Mouse (Mus musculus) naive thymus-derived CD4-positive, alpha-beta T cell, adult 2 months (primary cell): ENCODE measurements around the gene 1300017J02Rik.

Source experiments
- DNase-seq: peaks from one replicate; pipeline ENCODE4 v3.0.0-alpha.2; 2011; ENCODE audit warnings: low read depth

Gene 1300017J02Rik

DNA sequence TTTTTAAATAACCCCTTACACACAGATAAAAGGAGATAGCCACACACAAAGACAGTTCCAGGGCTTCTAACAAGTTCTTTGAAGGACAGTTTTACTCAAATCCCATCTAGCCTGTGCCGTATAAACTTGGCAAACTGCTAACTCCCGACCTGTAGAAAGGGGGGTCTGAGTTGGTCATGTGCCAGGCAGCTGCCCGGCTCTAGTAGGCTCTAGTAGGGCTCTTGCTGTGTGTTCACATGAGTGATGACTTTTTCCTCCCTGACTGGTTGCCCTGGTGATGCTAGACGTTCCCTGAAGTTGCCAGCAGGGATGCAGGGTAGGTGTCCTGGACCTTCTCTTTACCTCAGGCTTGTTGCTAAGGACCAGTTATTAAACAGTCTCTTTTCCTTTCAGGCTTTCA is 33.8 kb downstream of the 1300017J02Rik start:
- no peak for DNase-seq

DNA sequence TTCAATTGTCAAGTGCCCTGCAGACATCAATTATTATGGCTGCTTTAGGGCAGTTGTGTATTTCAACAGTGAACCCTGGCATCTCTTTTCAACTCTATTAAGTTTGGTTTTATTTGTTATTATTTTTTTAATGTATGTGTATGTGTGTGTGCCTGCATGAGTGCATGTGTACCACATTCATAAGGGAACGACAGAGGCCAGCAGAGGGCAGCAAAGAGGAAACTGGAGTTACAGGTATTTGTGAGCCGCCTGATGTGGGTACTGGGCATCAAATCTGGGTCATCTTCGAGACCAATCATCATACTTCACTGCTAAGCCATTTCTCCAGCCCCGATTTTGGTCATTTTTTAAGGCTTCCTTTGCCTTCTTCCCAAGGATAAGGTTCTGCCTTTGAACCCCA is 39.1 kb downstream of the 1300017J02Rik start:
- no peak for DNase-seq

DNA sequence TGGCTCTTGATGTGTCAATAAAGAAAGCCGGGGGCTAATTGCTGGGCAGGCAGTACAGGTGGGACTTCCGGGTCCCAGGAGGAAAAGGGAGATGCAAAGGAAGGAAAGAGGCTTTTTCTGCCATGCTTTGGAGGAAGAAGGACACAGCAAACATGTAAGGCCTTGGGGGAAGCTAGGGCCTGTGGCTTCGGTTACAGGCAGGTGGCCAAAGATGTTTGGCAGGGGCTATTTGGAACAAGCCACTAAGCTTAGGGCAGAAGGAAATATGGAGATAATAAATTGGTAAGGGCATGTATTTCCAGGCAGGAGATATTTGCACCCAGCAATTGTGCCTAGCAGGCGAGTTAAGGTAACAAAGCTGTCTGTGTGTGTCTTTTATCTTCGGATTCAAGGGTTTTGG is 52.0 kb downstream of the 1300017J02Rik start:
- DNase-seq: no peak

DNA sequence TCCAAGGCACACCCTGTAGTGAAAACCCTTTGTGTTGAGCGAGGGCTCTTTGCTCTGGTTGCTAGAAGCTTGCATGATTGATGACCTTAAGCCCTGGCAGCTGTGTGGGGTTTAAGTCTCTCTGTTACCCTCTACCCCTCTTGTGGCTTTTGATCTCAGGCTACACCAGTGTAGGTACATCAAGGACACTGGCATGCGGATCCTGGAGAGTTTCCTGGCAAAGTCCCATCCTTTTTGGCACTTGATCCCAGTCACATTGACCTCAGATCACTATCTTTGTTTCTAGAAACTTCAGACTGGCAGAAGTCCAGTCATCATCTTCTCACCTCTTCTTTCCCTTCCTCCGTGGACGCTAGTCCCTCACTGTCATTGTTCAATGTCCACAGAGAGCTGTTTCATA is 56.3 kb downstream of the 1300017J02Rik start:
- no peak for DNase-seq

DNA sequence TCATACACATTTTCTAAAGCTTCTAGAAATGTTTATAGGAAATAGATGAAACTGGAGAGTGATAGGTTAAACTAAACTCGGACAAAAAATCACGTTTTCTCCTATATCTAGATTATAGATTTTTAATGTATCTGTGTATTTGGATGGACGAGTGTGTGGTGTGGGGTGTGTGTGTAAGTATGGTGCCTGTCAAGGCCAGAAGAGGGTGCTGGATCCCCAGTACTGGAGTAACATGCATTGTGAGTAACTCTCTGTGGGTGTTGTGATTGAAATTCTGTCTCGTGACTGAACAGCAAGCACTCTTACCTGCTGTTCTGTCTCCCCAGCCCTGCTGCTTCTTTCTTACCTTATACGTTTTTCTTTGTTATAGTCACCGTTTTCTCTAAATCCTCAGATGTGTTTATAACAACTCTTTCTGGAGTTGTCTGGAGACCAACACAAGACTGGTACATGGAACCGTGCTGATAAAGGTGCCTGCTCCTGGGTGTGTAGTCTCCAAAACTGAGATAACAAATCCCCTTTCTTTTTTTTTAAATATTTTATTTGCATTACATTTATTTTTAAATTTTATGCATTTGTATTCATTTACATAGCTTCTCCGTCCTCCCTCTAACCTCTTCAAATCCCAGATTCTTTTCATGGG is 58.2 kb downstream of the 1300017J02Rik start:
- DNase-seq: no peak

DNA sequence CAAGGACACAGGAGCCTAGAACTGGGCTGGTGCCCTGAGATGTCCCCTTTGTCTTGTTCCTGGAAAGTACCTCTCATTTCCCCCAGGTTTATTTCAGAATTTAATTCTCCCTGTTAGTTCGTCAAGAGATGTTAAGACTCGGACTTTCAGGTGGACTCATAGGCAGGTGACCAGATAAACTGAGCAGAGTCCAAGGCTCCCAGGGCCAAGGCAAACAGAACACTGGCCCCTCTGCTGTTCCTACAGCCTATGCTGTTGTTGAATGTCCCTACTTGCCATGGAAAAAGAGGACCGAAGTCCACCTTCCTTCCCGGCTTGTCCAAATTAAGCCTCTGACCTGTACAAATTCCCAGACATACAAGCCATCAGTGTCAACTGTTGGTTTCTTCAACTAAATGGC is 61.2 kb downstream of the 1300017J02Rik start:
- DNase-seq: no peak

DNA sequence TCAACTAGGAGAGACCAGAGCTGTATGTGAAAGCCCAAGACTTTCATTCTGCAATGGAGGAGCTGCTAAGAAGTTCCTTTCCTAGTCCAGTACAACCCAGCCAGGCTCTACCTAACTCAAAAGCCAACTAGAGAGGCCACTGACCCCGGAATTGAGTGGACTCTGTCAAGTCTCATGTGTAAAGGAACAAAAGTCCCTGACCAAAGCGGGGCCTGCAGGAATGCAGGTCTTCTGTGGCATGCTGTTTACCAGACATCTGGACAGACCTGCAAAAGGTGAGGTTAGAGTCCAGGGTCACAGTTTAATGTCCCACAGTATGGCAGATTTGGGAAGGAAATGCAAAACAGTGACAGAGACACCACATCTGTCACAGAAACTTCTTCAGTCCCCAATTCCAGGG is 63.7 kb downstream of the 1300017J02Rik start:
- no peak for DNase-seq

DNA sequence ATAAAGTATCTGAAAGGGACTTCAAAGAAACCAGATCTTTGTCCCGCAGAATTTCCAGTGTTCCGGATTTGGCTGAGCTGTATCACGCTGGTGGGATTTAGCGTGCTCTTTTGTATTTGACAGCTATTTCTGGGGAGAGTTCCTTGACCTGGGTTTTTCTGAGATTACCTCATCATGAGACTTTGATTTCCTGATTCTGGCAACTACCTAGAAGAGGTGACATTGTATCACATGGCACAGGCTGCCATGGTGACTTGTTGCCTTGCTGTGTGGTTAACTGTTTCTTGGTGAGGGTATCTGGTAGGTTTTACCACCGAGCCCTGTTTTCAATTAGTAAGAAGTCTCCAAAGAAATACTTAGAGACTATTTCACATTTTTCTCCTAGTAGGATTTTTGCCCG is 65.4 kb downstream of the 1300017J02Rik start:
- no peak for DNase-seq

DNA sequence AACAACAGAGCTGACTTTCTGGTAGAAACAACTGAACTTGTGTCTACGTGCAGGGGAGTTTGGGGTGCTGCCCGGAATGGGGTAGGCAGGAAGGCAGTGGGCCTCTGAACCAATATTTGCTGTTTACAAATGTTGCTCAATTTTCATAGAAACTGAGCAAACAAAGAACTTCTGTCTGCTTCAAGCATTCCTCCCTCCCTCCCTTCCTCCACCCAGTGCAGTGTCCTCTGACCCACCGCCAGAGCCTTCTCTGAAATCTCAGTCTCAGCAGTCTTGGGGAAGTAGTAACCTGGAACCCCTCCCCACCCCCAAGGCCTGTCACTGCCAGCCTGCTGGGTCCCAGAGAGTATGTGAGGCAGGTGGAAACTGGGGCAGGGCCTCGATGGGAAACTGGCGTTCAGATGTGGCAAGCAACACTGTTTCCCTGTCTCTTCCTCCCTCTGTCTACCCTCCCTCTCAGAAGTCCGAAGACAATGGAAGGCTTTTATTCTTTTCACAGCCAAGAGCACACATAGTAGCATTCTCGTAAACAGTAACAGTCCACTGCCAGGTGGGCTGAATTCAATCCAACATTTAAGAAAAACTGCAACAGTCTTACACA is 70.2 kb downstream of the 1300017J02Rik start:
- no peak for DNase-seq

DNA sequence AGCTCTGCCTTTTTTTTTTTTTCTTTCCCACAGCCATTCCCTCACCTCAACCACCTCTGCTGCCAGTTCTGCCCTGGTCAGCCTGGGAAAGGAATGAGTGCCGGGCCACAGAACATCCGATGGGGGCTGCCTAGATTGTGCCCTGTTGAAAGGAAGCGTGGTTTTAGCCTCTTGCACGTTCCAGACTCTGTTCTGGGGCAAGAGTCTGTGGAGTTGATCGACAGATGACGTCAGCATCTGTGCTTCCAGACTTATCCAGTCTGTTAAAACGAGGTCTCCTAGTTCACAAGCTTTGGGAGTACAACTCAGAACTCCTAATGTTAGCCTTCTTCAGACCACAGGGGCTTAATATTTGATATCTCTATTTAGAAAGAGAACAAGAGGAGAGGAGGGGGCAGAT is 70.8 kb downstream of the 1300017J02Rik start:
- no peak for DNase-seq

DNA sequence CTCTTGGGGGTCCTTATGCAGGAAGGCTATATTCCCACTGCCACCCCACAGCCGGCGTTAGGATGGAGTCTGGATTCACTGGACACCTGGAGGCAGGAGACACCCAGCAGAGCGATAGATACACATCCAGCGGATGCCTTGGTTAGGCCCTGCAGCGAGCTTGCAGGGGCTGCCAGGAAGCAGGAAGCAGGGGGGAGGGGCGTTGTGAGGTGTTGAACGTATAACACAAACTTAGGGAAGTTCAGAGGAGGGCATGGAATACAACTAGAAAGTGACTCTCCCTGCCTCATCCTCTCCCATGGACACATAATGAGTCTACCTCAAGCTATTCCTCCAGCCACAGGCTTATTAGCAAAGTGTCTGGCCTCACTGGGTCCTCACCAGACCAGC is 71.9 kb downstream of the 1300017J02Rik start:
- no peak for DNase-seq

DNA sequence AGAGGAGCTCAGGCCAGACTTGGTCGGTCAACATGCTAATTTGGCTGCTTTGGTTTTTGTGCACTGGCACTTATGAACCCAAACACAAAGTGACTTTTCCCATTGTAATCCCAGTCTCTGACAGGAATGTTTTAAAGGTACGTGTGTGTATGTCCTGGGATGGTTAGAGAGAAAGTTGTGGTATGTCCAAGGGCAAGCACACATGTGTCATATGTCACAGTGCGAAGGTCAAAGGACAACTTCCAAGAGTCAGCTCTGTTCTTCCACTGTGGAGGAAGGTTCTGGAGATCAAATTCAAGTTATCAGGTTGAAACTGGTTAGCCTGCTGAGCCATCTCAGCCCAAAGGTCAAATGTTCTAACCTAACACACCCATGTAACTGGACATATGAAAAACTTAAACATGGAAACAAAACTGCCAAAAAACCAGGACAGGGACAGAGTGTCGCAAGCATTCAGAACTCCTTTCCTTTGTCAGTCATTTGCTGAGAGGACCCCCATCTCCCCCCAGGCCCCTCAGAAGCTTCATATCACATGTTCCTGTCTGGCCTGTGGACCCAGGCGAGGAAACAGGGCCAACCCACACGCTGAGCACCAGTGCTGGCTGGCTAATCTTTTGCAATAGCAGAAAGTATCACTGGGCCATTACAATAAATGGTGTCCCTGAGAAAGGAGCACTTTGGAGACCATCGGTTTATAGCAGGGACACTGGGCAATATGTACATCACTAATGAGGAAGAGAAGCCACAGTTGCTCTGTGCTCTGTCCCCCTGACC is 72.5 kb downstream of the 1300017J02Rik start:
- DNase-seq: no peak

DNA sequence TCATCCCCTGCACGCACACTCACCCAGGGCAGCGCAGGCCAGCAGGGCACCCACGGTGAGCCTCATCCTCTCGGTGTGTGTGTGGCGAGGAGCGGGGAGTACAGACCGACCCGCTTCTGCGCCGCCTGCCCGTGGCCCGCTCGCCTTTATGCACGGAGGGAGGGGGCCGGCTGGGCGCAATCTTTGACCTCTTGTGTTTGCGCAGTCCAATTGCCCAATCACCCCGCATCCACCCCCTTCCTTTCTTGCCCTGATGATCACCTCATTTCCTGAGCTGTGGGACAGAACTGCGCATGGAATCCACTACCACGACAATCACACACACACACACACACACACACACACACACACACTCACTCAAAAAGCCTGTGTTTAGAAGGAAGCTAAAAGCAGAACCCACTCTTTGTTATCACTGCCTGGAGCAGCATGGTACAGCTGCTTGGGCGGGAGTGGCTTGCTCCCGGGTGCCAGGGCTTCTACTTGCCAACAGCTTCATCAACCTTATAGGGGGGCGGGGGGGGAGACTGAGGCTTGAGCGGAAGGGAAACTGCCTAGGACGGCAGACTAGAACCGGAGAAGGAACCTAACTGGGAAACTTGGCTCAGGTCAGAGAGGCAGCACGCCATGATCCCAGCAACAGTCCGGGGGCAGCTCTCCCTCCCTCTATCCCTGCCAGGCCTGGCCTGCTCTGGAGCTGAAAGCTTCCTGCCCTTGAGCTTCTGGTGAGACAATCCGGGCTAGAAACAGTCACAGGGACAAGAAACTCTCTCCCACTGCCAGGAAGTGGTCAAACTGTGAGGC is 74.5 kb downstream of the 1300017J02Rik start, which contains the start of the genes Gm20425 and Trf:
Gm20425 (minus strand) TSS at position 157 of the 801 bp plus-strand sequence.
Trf (minus strand) TSS at position 294 of the 801 bp plus-strand sequence.
- DNase-seq: peak; percentile 55

DNA sequence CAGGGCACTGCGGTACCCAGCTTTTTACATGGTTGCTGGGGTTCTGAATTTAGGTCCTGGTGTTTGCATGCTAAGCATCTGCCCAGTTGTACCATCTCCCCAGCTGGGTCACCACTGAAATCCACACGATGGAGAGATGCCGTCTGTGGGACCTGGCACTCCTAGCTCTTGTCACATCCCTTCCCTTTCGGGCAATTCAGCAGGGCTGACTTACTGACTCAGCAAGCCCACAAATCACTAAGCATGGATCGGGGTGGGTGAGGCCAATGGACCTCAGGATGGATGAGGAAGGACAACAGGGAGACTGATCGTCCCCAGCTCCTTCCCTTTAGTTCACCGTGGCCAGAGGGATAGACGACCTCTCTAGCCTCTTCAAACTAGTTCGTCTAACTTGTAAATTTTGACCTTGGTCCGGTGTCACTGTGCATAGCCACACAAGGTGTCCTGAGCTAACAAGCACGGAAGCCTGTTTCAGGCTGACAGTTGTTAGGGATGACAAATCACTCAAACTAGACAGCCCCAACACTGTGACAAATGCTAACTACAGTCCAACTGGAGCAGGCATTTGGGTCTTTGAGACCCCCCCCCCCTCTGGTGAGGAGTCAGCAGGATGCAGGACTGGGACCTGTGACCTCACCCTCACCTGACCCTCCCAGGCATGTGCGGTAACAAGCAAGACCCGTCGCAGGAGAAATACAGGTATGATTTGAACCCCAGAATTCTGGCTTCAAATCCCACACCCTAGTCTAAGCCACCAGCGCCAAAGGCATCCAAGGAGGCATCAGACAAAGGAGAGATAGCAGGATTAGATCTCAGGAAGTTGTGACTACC is 75.6 kb downstream of the 1300017J02Rik start:
- no peak for DNase-seq

DNA sequence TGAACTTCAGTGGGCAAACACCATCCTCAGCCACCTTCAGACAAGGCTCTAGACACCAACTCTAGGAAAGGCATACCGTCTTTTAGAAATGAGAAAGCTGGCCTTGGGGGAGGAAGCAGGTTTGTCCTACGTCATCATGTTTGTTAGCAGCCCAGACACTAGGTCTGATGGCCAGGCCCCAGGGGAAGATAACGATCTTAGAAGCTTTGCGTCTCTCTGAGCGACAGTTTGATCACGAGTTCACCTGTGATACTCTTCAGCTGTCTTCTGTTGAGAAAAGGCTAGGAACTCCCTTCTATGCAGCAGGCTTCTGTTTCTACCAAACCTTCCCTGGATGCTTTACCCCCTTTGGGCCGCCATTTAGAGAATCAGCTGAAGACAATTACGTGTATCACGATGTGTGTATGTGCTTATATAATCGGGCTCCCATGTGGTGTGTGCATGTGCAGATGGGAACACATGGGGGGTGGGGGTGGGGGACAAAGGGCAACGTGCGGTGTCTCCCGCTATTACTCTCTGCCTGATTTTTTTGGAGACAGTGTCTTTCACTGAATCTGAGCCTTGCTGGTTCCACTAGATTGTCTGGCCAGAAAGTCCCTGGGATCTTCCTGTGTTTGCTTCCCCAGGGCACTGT is 76.4 kb downstream of the 1300017J02Rik start:
- DNase-seq: no peak

DNA sequence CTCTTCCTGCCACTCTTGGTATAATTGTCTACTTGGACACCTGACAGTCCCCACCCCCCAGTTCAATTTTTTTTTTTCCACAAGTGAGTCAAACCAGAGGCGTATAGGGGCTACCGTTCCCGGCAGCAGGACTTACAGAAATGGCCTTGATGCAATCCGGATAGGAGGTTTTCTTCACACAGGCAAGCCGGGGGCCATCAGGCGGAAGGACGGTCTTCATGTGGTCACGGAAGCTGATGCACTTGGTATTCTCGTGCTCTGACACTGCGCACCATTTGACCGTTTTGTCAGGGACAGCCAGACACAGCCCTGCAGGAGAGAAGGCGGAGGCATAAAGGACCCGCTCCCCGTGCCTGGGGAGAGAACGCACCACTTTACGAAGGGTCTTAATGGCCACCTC is 77.1 kb downstream of the 1300017J02Rik start:
- DNase-seq: no peak

DNA sequence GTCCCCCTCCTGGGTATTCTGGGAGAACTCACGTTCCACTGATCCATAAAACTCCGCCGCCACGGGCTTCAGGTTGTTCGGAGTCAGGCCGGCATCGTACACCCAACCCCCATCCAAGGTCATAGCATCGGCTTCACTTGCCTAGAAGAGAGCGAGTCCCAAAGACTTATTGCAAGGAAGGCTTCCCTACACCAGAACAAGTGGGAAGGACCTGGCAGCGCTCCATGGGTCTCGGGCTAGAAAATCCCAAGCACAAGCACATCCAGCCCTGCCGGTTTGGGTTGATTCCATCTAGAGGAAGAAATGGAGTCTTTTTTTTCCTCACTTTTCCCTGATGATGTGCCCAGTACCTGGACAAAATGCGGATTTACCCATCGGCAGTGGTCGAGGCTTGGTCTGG is 78.1 kb downstream of the 1300017J02Rik start:
- DNase-seq: no peak

DNA sequence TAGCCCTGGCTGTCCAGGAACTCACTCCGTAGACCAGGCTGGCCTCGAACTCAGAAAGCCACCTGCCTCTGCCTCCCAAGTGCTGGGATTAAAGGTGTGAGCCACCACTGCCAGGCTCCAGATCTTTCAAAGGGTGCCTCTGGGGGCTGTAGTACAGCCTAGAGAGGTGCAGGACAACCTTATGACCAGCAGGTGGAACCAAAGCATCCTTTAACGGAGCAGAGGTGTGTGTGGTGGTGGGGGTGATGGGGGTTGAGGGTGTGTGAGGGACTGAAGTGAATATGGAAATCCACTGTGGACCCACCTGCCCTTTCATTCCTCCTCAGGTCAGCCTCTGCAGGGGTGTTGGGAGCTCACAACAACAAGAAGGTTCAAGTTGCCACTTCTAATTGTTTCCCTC is 79.4 kb downstream of the 1300017J02Rik start:
- DNase-seq: peak; percentile 52

DNA sequence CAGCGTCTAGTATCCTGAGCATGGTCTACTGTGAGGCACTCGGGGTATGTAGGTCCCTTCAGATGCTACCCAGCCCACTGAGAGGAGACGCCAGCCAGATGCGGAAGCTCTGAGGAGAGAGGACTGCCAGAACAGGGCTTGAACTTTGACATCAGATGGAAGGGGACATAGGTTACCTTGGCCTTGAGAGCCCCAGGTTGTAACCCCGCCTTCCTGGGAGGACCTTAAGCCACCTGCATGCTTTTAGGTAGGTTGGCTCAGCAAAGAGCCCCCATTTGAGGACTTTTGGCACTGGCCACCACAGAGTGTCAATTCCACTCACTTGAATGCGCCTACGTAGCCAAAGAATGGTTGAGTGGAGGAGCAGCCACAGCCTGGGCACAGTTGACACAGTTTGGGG is 80.2 kb downstream of the 1300017J02Rik start:
- no peak for DNase-seq

DNA sequence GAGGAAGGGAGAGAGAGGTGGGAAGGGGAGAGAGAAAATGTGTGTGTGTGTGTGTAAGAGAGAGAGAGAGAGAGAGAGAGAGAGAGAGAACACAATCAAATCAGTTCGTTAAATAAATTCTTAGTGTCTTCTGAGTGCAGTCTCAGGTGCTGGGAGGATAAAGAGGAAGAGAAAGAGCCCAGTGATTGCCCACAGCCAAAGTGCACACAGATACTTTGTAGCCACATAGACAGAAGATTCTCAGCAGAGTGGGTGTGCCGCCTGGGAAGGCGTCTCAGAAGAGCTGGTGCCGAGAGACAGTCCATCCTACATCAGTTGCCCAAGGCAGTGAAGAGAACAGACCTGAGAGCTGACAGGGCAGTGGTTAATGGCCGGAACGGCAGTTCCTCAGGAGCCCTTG is 90.6 kb downstream of the 1300017J02Rik start:
- no peak for DNase-seq

DNA sequence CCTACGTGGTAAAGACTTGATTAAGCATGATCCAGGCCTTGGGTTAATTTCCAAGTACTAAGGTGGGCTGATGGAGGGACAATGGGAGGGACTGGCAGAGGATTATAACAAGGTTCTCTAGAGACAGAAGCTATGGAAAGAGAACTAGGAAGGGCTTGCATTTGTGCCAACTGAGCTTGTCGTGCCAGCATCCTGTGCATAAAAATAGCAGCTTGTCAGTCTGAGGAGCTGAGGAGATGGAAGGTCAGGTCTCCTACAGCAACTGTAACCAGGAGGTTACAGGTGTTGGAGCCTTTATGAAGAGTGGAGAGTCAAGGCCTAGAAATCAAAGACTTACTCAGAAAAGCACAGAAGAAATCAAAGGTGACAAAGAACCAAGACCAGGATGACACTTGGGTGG is 91.3 kb downstream of the 1300017J02Rik start:
- DNase-seq: no peak
